Mouse (Mus musculus): Measurements from ENCODE around the gene Ssh1. TPM values are rescaled to one million over a fixed set of nuclear protein-coding genes. Genes with fewer than 3 reads are reported as not detected.

Ssh1 gene
- polyA plus RNA-seq, 1 experiment from 2014 or later, result 19.0 TPM

GRCm38 (mm10) chr5:113889912-113890311, 103.8 kb downstream of the Ssh1 start:
- peaks cover 73% of the 10 kb centered on the region for H3K4me1 ChIP-seq (replicated peaks)
- no peak overlapping the region for H3K9ac ChIP-seq
- peak overlapping the region; percentile 78 for H3K27ac ChIP-seq (ENCODE audit: poor library complexity, severe bottlenecking)
- WGBS, result 26% methylated on average over 4 of the region's 4 CpGs
- H3K27me3 ChIP-seq (replicated peaks), result no peaks in the 10 kb centered on the region
- H3K4me3 ChIP-seq, result no peak overlapping the region
- ATAC-seq (ENCODE audit: insufficient number of reproducible peaks, low FRiP score), result no peak
- H3K9me3 ChIP-seq (replicated peaks), result no peaks in the 10 kb centered on the region
- no peaks in the 10 kb centered on the region; the same call in 1 of the 2 replicates for H3K36me3 ChIP-seq
- no peak overlapping the region for H3K4me2 ChIP-seq

- peak overlapping the region; percentile 78 for H3K27ac ChIP-seq (ENCODE audit: poor library complexity, severe bottlenecking)
- peak overlapping the region; percentile 48 for H3K4me2 ChIP-seq
- ATAC-seq (ENCODE audit: insufficient number of reproducible peaks, low FRiP score), result peak; percentile 52
- H3K36me3 ChIP-seq, result no peaks in the 10 kb centered on the region; the same call in 1 of the 2 replicates
- WGBS, result 14% methylated on average over 18 of the region's 19 CpGs
- no peaks in the 10 kb centered on the region for H3K9me3 ChIP-seq (replicated peaks)
- H3K4me3 ChIP-seq, result no peak overlapping the region
- H3K9ac ChIP-seq, result no peak overlapping the region
- peaks cover 73% of the 10 kb centered on the region for H3K4me1 ChIP-seq (replicated peaks)
- no peaks in the 10 kb centered on the region for H3K27me3 ChIP-seq (replicated peaks)
Measured at GRCm38 (mm10) chr5:113889181-113889906, 104.3 kb downstream of the Ssh1 start.

DNA sequence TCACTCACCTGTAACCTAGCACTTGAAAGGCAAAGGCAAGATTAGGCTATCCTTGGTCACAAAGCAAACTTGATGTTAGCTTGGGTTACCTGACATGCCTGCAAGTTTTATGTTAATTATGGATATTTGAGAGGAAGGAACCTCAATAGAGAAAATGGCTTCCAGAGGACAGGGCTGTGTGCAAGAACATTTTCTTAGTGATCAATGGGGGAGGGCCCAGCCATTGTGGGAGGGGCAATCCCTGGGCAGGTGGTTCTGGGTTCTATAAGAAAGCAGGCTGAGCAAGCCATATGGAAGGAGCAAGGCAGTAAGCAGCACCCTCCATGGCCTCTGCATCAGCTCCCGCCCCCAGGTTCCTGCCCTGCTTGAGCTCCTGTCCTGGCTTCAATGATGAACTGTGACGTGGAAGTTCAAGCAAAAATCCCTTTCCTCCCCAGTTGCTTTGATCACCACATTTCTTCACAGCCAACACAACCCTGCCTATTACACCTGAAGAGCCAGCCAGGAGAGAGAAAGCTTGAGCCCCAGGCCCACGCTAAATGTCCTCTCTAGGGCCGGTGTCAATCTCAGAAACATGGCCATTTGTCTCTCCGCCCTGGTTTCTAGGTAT, 105.4 kb downstream of the Ssh1 start:
- Histone ChIP-seq H3K4me3 (no peak overlapping the region), H3K4me1 (replicated peaks) (peaks cover 78% of the 10 kb centered on the region), H3K9me3 (replicated peaks) (no peaks in the 10 kb centered on the region), H3K36me3 (no peaks in the 10 kb centered on the region; the same call in 1 of the 2 replicates), H3K9ac (no peak overlapping the region), H3K4me2 (peak overlapping the region; percentile 48; the same call in 1 of the 2 replicates), H3K27me3 (replicated peaks) (no peaks in the 10 kb centered on the region), H3K27ac (ENCODE audit: poor library complexity, severe bottlenecking) (peak overlapping the region; percentile 78)
- 85% methylated on average over 5 of the region's 5 CpGs for WGBS
- ATAC-seq (ENCODE audit: insufficient number of reproducible peaks, low FRiP score), result no peak

DNA sequence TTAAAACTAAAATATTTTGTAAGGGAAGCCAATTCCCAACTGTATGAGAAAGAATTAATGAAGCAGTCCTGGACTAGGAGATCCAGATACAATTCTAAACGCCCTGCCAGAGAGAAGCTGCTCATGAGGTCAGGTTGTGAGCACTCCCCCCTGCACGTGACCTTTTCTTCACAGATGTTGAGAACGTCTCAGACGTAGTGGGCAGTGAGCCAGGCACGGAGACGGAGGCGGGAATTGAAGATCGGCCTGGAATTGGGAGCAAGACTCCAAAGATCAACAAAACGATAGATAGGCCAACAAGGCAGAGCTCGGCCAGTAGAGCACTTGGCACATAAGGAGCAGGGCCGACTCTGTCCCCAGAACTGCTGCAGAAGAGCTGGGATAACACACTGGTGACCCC, 106.6 kb downstream of the Ssh1 start:
- H3K4me3 ChIP-seq, result no peak overlapping the region
- H3K9me3 ChIP-seq (replicated peaks), result no peaks in the 10 kb centered on the region
- no peak overlapping the region for H3K9ac ChIP-seq
- no peak for ATAC-seq (ENCODE audit: insufficient number of reproducible peaks, low FRiP score)
- H3K4me2 ChIP-seq, result no peak overlapping the region
- peaks cover under 1% of the 10 kb centered on the region for H3K36me3 ChIP-seq
- no peak overlapping the region for H3K27ac ChIP-seq (ENCODE audit: poor library complexity, severe bottlenecking)
- peaks cover 86% of the 10 kb centered on the region for H3K4me1 ChIP-seq (replicated peaks)
- H3K27me3 ChIP-seq (replicated peaks), result no peaks in the 10 kb centered on the region
- WGBS, result 49% methylated on average over 11 of the region's 11 CpGs

Other genes starting within 250 kb of the Ssh1 start
- gene Sart3, start 221.4 kb downstream of the Ssh1 start, polyA plus RNA-seq (2016; fragmentation: Nextera tagmentation; extraction: Ambion mirVana), result 44.4 and 50.1 TPM in 2 replicates
- gene Iscu, start 221.1 kb downstream of the Ssh1 start, polyA plus RNA-seq (2016; fragmentation: Nextera tagmentation; extraction: Ambion mirVana), result 111 and 112 TPM in 2 replicates
- gene Tmem119, start 193.4 kb downstream of the Ssh1 start, polyA plus RNA-seq (2016; fragmentation: Nextera tagmentation; extraction: Ambion mirVana), result 13.0 and 13.4 TPM in 2 replicates
- 0.51 and 0.72 TPM in 2 replicates for gene Selplg, start 161.2 kb downstream of the Ssh1 start, polyA plus RNA-seq (2016; fragmentation: Nextera tagmentation; extraction: Ambion mirVana)
- 137 and 141 TPM in 2 replicates for gene Coro1c, start 85.1 kb downstream of the Ssh1 start, polyA plus RNA-seq (2016; fragmentation: Nextera tagmentation; extraction: Ambion mirVana)
- not detected in 2 replicates for gene Dao, start 9.8 kb upstream of the Ssh1 start, polyA plus RNA-seq (2016; fragmentation: Nextera tagmentation; extraction: Ambion mirVana)
- gene Usp30, start 71.6 kb upstream of the Ssh1 start, polyA plus RNA-seq (2016; fragmentation: Nextera tagmentation; extraction: Ambion mirVana), result 9.0 and 10.5 TPM in 2 replicates
- 0.06 and 0.15 TPM in 2 replicates for gene Svop, start 97.7 kb upstream of the Ssh1 start, polyA plus RNA-seq (2016; fragmentation: Nextera tagmentation; extraction: Ambion mirVana)
- 8.7 and 11.0 TPM in 2 replicates for gene Alkbh2, start 134.3 kb upstream of the Ssh1 start, polyA plus RNA-seq (2016; fragmentation: Nextera tagmentation; extraction: Ambion mirVana)
- gene Ung, start 136.5 kb upstream of the Ssh1 start, polyA plus RNA-seq (2016; fragmentation: Nextera tagmentation; extraction: Ambion mirVana), result 60.6 and 60.7 TPM in 2 replicates
- gene Acacb, start 152.6 kb upstream of the Ssh1 start, polyA plus RNA-seq (2016; fragmentation: Nextera tagmentation; extraction: Ambion mirVana), result 16.1 and 16.9 TPM in 2 replicates